Mouse (Mus musculus) layer of hippocampus, adult 9-10 months (tissue): ENCODE measurements around the gene Cd80.
"Not testable (repeated sequence)": the region's sequence is repeated elsewhere in the genome, so short reads cannot be mapped to it uniquely, and the experiment has no call there.

ENCODE experiments used
- DNase-seq: peaks from one replicate; pipeline ENCODE4 v3.0.0; 2022; ENCODE audit warnings: low spot score

Cd80 gene

GRCm38 (mm10) chr16:38455511-38456418, at the start of gene Cd80:
TSS of gene Cd80 (plus strand) at chr16:38455561.
- no peak for DNase-seq

GRCm38 (mm10) chr16:38406293-38406692, 49.1 kb upstream of the Cd80 start:
- no peak for DNase-seq

GRCm38 (mm10) chr16:38406708-38407107, 48.7 kb upstream of the Cd80 start:
- DNase-seq, result no peak

- no peak for DNase-seq
These were observed 47.8 kb upstream of the Cd80 start for GRCm38 (mm10) chr16:38407584-38407983.

GRCm38 (mm10) chr16:38408416-38408815, 46.9 kb upstream of the Cd80 start:
- DNase-seq, result no peak

GRCm38 (mm10) chr16:38414953-38415352, 40.4 kb upstream of the Cd80 start:
- no peak for DNase-seq

GRCm38 (mm10) chr16:38425374-38425773, 30.0 kb upstream of the Cd80 start:
- no peak for DNase-seq

- DNase-seq, result no peak
These were observed 29.6 kb upstream of the Cd80 start for GRCm38 (mm10) chr16:38425799-38426198.

- no peak for DNase-seq
These were observed 23.7 kb upstream of the Cd80 start for GRCm38 (mm10) chr16:38431446-38432185.

- DNase-seq, result no peak
These were observed 22.6 kb upstream of the Cd80 start, which contains the start of gene Pla1a for GRCm38 (mm10) chr16:38432498-38433425. TSS of gene Pla1a (minus strand) at chr16:38433145.

- DNase-seq, result no peak
These were observed 21.8 kb upstream of the Cd80 start for GRCm38 (mm10) chr16:38433514-38433913.

- DNase-seq, result no peak
These were observed 21.0 kb upstream of the Cd80 start for GRCm38 (mm10) chr16:38434295-38434795.

GRCm38 (mm10) chr16:38439190-38439589, 16.2 kb upstream of the Cd80 start:
- no peak for DNase-seq

GRCm38 (mm10) chr16:38440403-38440802, 15.0 kb upstream of the Cd80 start:
- no peak for DNase-seq

- DNase-seq, result no peak
These were observed 13.8 kb upstream of the Cd80 start for GRCm38 (mm10) chr16:38441611-38442010.

- DNase-seq, result no peak
These were observed 13.1 kb upstream of the Cd80 start for GRCm38 (mm10) chr16:38442216-38442615.

GRCm38 (mm10) chr16:38443721-38444464, 11.5 kb upstream of the Cd80 start:
- no peak for DNase-seq

GRCm38 (mm10) chr16:38445046-38445445, 10.3 kb upstream of the Cd80 start:
- DNase-seq, result no peak

- no peak for DNase-seq
These were observed 9.8 kb upstream of the Cd80 start for GRCm38 (mm10) chr16:38445576-38445975.

GRCm38 (mm10) chr16:38446141-38446540, 9.2 kb upstream of the Cd80 start:
- not testable (repeated sequence) for DNase-seq

GRCm38 (mm10) chr16:38447366-38447765, 8.0 kb upstream of the Cd80 start:
- no peak for DNase-seq
